In genomic region chr5:108462446-108462845, GRCm38 (mm10) we compare ENCODE assay signal across 8 mouse cellular contexts. TPM values are rescaled to one million over a fixed set of nuclear protein-coding genes. Genes with fewer than 3 reads are reported as not detected.
A peak's percentile ranks its signal among the peaks of the same experiment; 100 is the strongest.
DNase-seq lines count a peak whose midpoint lies in the region; ATAC-seq lines count a peak whose summit lies in the region.

No protein-coding gene starts in this region.

- peak overlapping the region; percentile 99 for H3K9ac ChIP-seq in liver, embryonic 11.5 days (ENCODE audit: low read depth, low read length)

- peak overlapping the region; percentile 96 for H3K4me2 ChIP-seq in liver, embryonic 11.5 days

- WGBS in liver, embryonic 11.5 days, result 52% methylated on average over 4 of the region's 4 CpGs

- H3K4me3 ChIP-seq in liver, embryonic 11.5 days (ENCODE audit: low read depth, low read length), result peak overlapping the region; percentile 98

- peak overlapping the region; percentile 52; the same call in 1 of the 2 replicates for H3K27ac ChIP-seq in liver, embryonic 11.5 days (ENCODE audit: low read depth, low read length)

- H3K27me3 ChIP-seq in liver, embryonic 11.5 days (replicated peaks; ENCODE audit: control insufficient read depth, insufficient read depth, low read length), result peaks cover 4% of the 10 kb centered on the region

- H3K36me3 ChIP-seq in liver, embryonic 11.5 days (ENCODE audit: control insufficient read depth, insufficient read depth, low read length), result no peaks in the 10 kb centered on the region

- intact Hi-C loops in left cerebral cortex, postnatal 25 days (cut with DNase I), result loop anchor here (5.0 kb wide), 1 partner anchor 95 kb away; the partner anchor contains the start of gene Gm42517

- ATAC-seq in CD4-positive, CD25-positive, alpha-beta regulatory T cell, adult 4 months, result no peak
- ATAC-seq in liver, embryonic 11.5 days (replicated peaks; ENCODE audit: low FRiP score), result no peak
- no peak for ATAC-seq in megakaryocyte-erythroid progenitor cell, adult 5-6 weeks (replicated peaks; ENCODE audit: low FRiP score, low TSS enrichment, poor library complexity, severe bottlenecking)

- no peaks in the 10 kb centered on the region for H3K9me3 ChIP-seq in liver, embryonic 11.5 days (ENCODE audit: control insufficient read depth, low read length)

- DNase-seq in CD4-positive, CD25-positive, alpha-beta regulatory T cell, adult 2 months (ENCODE audit: low read depth, low spot score), result peak; percentile 19
- DNase-seq in thymus, postnatal 25 days, result peak; percentile 7
- DNase-seq in thymus, adult 18-20 months, result no peak
- DNase-seq in liver, embryonic 11.5 days (ENCODE audit: low spot score), result no peak
- DNase-seq in ovary, postnatal 14 days (ENCODE audit: low spot score), result no peak
- DNase-seq in left cerebral cortex, postnatal 25 days (ENCODE audit: low spot score in 2 of 2), result no peak

- H3K4me1 ChIP-seq in liver, embryonic 11.5 days (replicated peaks; ENCODE audit: control insufficient read depth, insufficient read depth, low read length), result peaks cover 52% of the 10 kb centered on the region

RNA-seq across cellular contexts. Expression of gene Pcgf3, which starts 1.4 kb away (rescaled TPM):
- polyA plus RNA-seq in CD4-positive, CD25-positive, alpha-beta regulatory T cell, adult 4 months (2017; shearing (Covaris generic)), result 1 to 10 TPM; 3.2 to 3.6 TPM
- 17.6 and 19.6 TPM in 2 replicates for polyA plus RNA-seq in liver, embryonic 11.5 days (2014; fragmentation: Nextera tagmentation; extraction: Ambion mirVana)
- 30.8 and 41.9 TPM in 2 replicates for total RNA-seq in megakaryocyte-erythroid progenitor cell, adult 5-6 weeks (2014; fragmentation: Nextera tagmentation)
- total RNA-seq in megakaryocyte-erythroid progenitor cell, adult 5-6 weeks (2017), result 10.0 and 16.2 TPM in 2 replicates
- total RNA-seq in left cerebral cortex, postnatal 25 days (2021), result 10 to 100 TPM; 47.2 to 58.5 TPM

RNA-seq across cellular contexts. Expression of gene Mfsd7a, which starts 13.8 kb away (rescaled TPM):
- not detected for polyA plus RNA-seq in CD4-positive, CD25-positive, alpha-beta regulatory T cell, adult 4 months (2017; shearing (Covaris generic))
- 0.12 TPM in 1 of 2 replicates, not detected in the other for polyA plus RNA-seq in liver, embryonic 11.5 days (2014; fragmentation: Nextera tagmentation; extraction: Ambion mirVana)
- 0.22 TPM in 1 of 2 replicates, not detected in the other for total RNA-seq in megakaryocyte-erythroid progenitor cell, adult 5-6 weeks (2014; fragmentation: Nextera tagmentation)
- 0.23 TPM in 1 of 2 replicates, not detected in the other for total RNA-seq in megakaryocyte-erythroid progenitor cell, adult 5-6 weeks (2017)
- total RNA-seq in left cerebral cortex, postnatal 25 days (2021), result under 1 TPM; 0.25 to 0.69 TPM

RNA-seq across cellular contexts. Expression of gene Atp5k, which starts 28.2 kb away (rescaled TPM):
- polyA plus RNA-seq in CD4-positive, CD25-positive, alpha-beta regulatory T cell, adult 4 months (2017; shearing (Covaris generic)), result 100 to 1,000 TPM; 145 to 234 TPM
- polyA plus RNA-seq in liver, embryonic 11.5 days (2014; fragmentation: Nextera tagmentation; extraction: Ambion mirVana), result 419 and 473 TPM in 2 replicates
- 469 and 530 TPM in 2 replicates for total RNA-seq in megakaryocyte-erythroid progenitor cell, adult 5-6 weeks (2014; fragmentation: Nextera tagmentation)
- 315 and 364 TPM in 2 replicates for total RNA-seq in megakaryocyte-erythroid progenitor cell, adult 5-6 weeks (2017)
- total RNA-seq in left cerebral cortex, postnatal 25 days (2021), result 100 to 1,000 TPM; 270 to 287 TPM

Comparison
In these comparisons a context has a peak if more than half of its experiments do, and no peak if none do; other contexts are left out.
1. DNase-seq: peak in CD4-positive, CD25-positive, alpha-beta regulatory T cell, adult 2 months (single experiment) and thymus, postnatal 25 days (single experiment); none in thymus, adult 18-20 months (0 of 2), liver, embryonic 11.5 days (single experiment), ovary, postnatal 14 days (single experiment) and left cerebral cortex, postnatal 25 days (0 of 2).